Mouse (Mus musculus): ENCODE results near the gene Wdsub1.

DNA sequence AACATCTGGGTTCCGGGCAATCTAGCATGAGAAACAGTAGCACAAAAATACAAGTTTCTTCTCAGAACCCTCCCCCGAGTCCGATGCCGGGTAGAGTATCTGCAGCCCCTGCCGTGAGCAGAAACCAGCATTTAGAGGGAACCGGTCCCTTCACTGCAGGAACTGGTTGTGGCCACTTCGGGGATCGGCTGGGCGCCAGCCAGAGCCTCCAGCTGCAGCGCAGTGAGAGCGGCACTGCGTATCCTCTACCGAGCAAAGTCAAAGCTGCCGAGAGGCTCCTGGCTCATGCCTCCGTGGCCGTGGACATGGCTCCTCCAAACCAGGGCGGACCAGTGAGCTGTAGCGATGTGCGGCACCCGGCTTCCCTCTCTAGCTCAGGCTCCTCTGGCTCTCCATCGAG, 39.2 kb downstream of the Wdsub1 start:
- TF ChIP-seq USF1 (IDR thresholded peaks at IDR 0.05; ENCODE audit: low read depth) (no peak), E2F4 (IDR thresholded peaks at IDR 0.05; ENCODE audit: insufficient read depth) (no peak), POLR2A (IDR thresholded peaks at IDR 0.05; ENCODE audit: insufficient read length, low read depth) (no peak), CEBPB (IDR thresholded peaks at IDR 0.05; ENCODE audit: insufficient read depth, poor library complexity, severe bottlenecking) (no peak)

Measured in myocyte (in vitro differentiated cells).